Mouse (Mus musculus): ENCODE measurements at regions not wholly inside any gene's neighbourhood (a gene's known extent, or its start where the extent isn't known, plus 50 kb on each side); places are given as distances from the start of the nearest gene placed in this dataset.
"Not testable (repeated sequence)": the region's sequence is repeated elsewhere in the genome, so short reads cannot be mapped to it uniquely, and the experiment has no call there.

- DNase-seq (ENCODE audit: low spot score), result no peak
These were observed 248.6 kb upstream of the Pbx1 start for GRCm38 (mm10) chr1:168680674-168681073.

GRCm38 (mm10) chr1:168676418-168677413 lies 244.6 kb upstream of the Pbx1 start:
- no peak for DNase-seq (ENCODE audit: low spot score)

- DNase-seq (ENCODE audit: low spot score), result no peak
These were observed 243.7 kb upstream of the Pbx1 start for GRCm38 (mm10) chr1:168675741-168676140.

GRCm38 (mm10) chr1:168662755-168663284 lies 230.8 kb upstream of the Pbx1 start:
- no peak for DNase-seq (ENCODE audit: low spot score)

- no peak for DNase-seq (ENCODE audit: low spot score)
These were observed 228.9 kb upstream of the Pbx1 start for GRCm38 (mm10) chr1:168660956-168661355.

GRCm38 (mm10) chr1:168659578-168659977 lies 227.5 kb upstream of the Pbx1 start:
- DNase-seq (ENCODE audit: low spot score), result no peak

GRCm38 (mm10) chr1:168632837-168633236 lies 200.8 kb upstream of the Pbx1 start:
- no peak for DNase-seq (ENCODE audit: low spot score)

- DNase-seq (ENCODE audit: low spot score), result no peak
These were observed 199.9 kb upstream of the Pbx1 start for GRCm38 (mm10) chr1:168631979-168632378.

- DNase-seq (ENCODE audit: low spot score), result not testable (repeated sequence)
These were observed 169.9 kb upstream of the Pbx1 start for GRCm38 (mm10) chr1:168601967-168602366.

GRCm38 (mm10) chr1:168600461-168601160 lies 168.5 kb upstream of the Pbx1 start:
- no peak for DNase-seq (ENCODE audit: low spot score)

- DNase-seq (ENCODE audit: low spot score), result no peak
These were observed 166.2 kb upstream of the Pbx1 start for GRCm38 (mm10) chr1:168598191-168598667.

- no peak for DNase-seq (ENCODE audit: low spot score)
These were observed 165.4 kb upstream of the Pbx1 start for GRCm38 (mm10) chr1:168597495-168597894.

- DNase-seq (ENCODE audit: low spot score), result no peak
These were observed 152.1 kb upstream of the Pbx1 start for GRCm38 (mm10) chr1:168584137-168584536.

- DNase-seq (ENCODE audit: low spot score), result no peak
These were observed 150.4 kb upstream of the Pbx1 start for GRCm38 (mm10) chr1:168582434-168582833.

- DNase-seq (ENCODE audit: low spot score), result no peak
These were observed 138.0 kb upstream of the Pbx1 start for GRCm38 (mm10) chr1:168569930-168570515.

GRCm38 (mm10) chr1:168552394-168552793 lies 120.3 kb upstream of the Pbx1 start:
- no peak for DNase-seq (ENCODE audit: low spot score)

- no peak for DNase-seq (ENCODE audit: low spot score)
These were observed 117.9 kb upstream of the Pbx1 start for GRCm38 (mm10) chr1:168549807-168550435.

- no peak for DNase-seq (ENCODE audit: low spot score)
These were observed 114.1 kb upstream of the Pbx1 start for GRCm38 (mm10) chr1:168546156-168546555.

GRCm38 (mm10) chr1:168545072-168545780 lies 113.2 kb upstream of the Pbx1 start:
- DNase-seq (ENCODE audit: low spot score), result no peak

GRCm38 (mm10) chr1:168541231-168541630 lies 109.2 kb upstream of the Pbx1 start:
- DNase-seq (ENCODE audit: low spot score), result no peak

- no peak for DNase-seq (ENCODE audit: low spot score)
These were observed 86.0 kb upstream of the Pbx1 start for GRCm38 (mm10) chr1:168518087-168518486.
